Mouse (Mus musculus) subcutaneous adipose tissue, adult 2 months (tissue): Measurements from ENCODE around the gene Krtdap. TPM values are rescaled to one million over a fixed set of nuclear protein-coding genes. Genes with fewer than 3 reads are reported as not detected.

ENCODE experiments used
- polyA plus RNA-seq: library from polyadenylated mRNA; depleted of rRNA; stranded (reverse); fragments of >200 nt; gene quantifications from 2 replicates; pipeline ENCODE4 v1.2.3, GENCODE M21; 2012; ENCODE audit warnings: low replicate concordance; rRNA removed

Gene Krtdap
- 0.51 and 2.0 TPM in 2 replicates for polyA plus RNA-seq

GRCm38 (mm10) chr7:30787377-30788022 lies at the start of gene Krtdap:
TSS of gene Krtdap (plus strand) at chr7:30787896.

GRCm38 (mm10) chr7:30743617-30744016 lies 44.1 kb upstream of the Krtdap start, which contains the start of gene Gapdhs:
TSS of gene Gapdhs (minus strand) at chr7:30743681.

GRCm38 (mm10) chr7:30751086-30751669 lies 36.5 kb upstream of the Krtdap start, which contains the start of gene Sbsn:
TSS of gene Sbsn (plus strand) at chr7:30751471.

GRCm38 (mm10) chr7:30763456-30763855 lies 24.2 kb upstream of the Krtdap start, which contains the start of gene Dmkn:
TSS of gene Dmkn (plus strand) at chr7:30763756.

GRCm38 (mm10) chr7:30823675-30824074 lies 36.0 kb downstream of the Krtdap start, which contains the start of gene Ffar2:
TSS of gene Ffar2 (minus strand) at chr7:30823775.

Other genes starting within 250 kb of the Krtdap start
- gene Hspb6, start 235.7 kb upstream of the Krtdap start, polyA plus RNA-seq: 65.4 and 90.8 TPM in 2 replicates
- 4.1 and 17.2 TPM in 2 replicates for gene Proser3, start 235.6 kb upstream of the Krtdap start, polyA plus RNA-seq
- gene Lin37, start 228.1 kb upstream of the Krtdap start, polyA plus RNA-seq: 32.9 and 36.6 TPM in 2 replicates
- 56.7 and 69.3 TPM in 2 replicates for gene U2af1l4, start 224.6 kb upstream of the Krtdap start, polyA plus RNA-seq
- 1.4 and 3.1 TPM in 2 replicates for gene Gm49396, start 224.6 kb upstream of the Krtdap start, polyA plus RNA-seq
- 135 and 167 TPM in 2 replicates for gene Psenen, start 224.3 kb upstream of the Krtdap start, polyA plus RNA-seq
- 3.8 and 6.8 TPM in 2 replicates for gene Igflr1, start 222.5 kb upstream of the Krtdap start, polyA plus RNA-seq
- gene Kmt2b, start 199.2 kb upstream of the Krtdap start, polyA plus RNA-seq: 35.0 and 59.6 TPM in 2 replicates
- 0.92 and 1.1 TPM in 2 replicates for gene Zbtb32, start 189.0 kb upstream of the Krtdap start, polyA plus RNA-seq
- 2.8 and 21.0 TPM in 2 replicates for gene Upk1a, start 175.0 kb upstream of the Krtdap start, polyA plus RNA-seq
- gene Cox6b1, start 161.7 kb upstream of the Krtdap start, polyA plus RNA-seq: 647 and 1,156 TPM in 2 replicates
- not detected in 2 replicates for gene Etv2, start 152.0 kb upstream of the Krtdap start, polyA plus RNA-seq
- 47.6 and 62.6 TPM in 2 replicates for gene Rbm42, start 137.6 kb upstream of the Krtdap start, polyA plus RNA-seq
- 11.8 and 17.8 TPM in 2 replicates for gene Haus5, start 122.9 kb upstream of the Krtdap start, polyA plus RNA-seq
- gene Pmis2, start 116.3 kb upstream of the Krtdap start, polyA plus RNA-seq: not detected in 2 replicates
- gene 2200002J24Rik, start 89.0 kb upstream of the Krtdap start, polyA plus RNA-seq: not detected in 2 replicates
- 0.39 TPM in 1 of 2 replicates, not detected in the other for gene Atp4a, start 75.7 kb upstream of the Krtdap start, polyA plus RNA-seq
- gene Tmem147, start 58.4 kb upstream of the Krtdap start, polyA plus RNA-seq: 254 and 273 TPM in 2 replicates
- not detected in 2 replicates for gene Gapdhs, start 44.2 kb upstream of the Krtdap start, polyA plus RNA-seq
- 10.8 and 36.4 TPM in 2 replicates for gene Sbsn, start 36.4 kb upstream of the Krtdap start, polyA plus RNA-seq
- gene Dmkn, start 24.1 kb upstream of the Krtdap start, polyA plus RNA-seq: 8.6 and 10.7 TPM in 2 replicates
- gene Ffar2, start 35.9 kb downstream of the Krtdap start, polyA plus RNA-seq: 27.4 and 105 TPM in 2 replicates
- not detected in 2 replicates for gene Ffar3, start 68.3 kb downstream of the Krtdap start, polyA plus RNA-seq
- 0.03 and 0.05 TPM in 2 replicates for gene Ffar1, start 73.7 kb downstream of the Krtdap start, polyA plus RNA-seq
- 1.3 and 4.4 TPM in 2 replicates for gene Cd22, start 92.4 kb downstream of the Krtdap start, polyA plus RNA-seq
- 0.72 and 1.3 TPM in 2 replicates for gene Mag, start 127.0 kb downstream of the Krtdap start, polyA plus RNA-seq
- 0.77 and 1.3 TPM in 2 replicates for gene Hamp2, start 136.8 kb downstream of the Krtdap start, polyA plus RNA-seq
- gene Hamp, start 156.1 kb downstream of the Krtdap start, polyA plus RNA-seq: 0.64 and 3.8 TPM in 2 replicates
- gene Usf2, start 168.9 kb downstream of the Krtdap start, polyA plus RNA-seq: 99.1 and 134 TPM in 2 replicates
- gene Lsr, start 185.6 kb downstream of the Krtdap start, polyA plus RNA-seq: 5.2 and 72.6 TPM in 2 replicates
- gene Fam187b, start 185.9 kb downstream of the Krtdap start, polyA plus RNA-seq: 0.40 and 1.7 TPM in 2 replicates